Mouse (Mus musculus): ENCODE measurements around the gene Sec11a. TPM values are rescaled to one million over a fixed set of nuclear protein-coding genes. Genes with fewer than 3 reads are reported as not detected.

The Sec11a gene
- polyA plus RNA-seq, 1 experiment, result 93.1 TPM

DNA sequence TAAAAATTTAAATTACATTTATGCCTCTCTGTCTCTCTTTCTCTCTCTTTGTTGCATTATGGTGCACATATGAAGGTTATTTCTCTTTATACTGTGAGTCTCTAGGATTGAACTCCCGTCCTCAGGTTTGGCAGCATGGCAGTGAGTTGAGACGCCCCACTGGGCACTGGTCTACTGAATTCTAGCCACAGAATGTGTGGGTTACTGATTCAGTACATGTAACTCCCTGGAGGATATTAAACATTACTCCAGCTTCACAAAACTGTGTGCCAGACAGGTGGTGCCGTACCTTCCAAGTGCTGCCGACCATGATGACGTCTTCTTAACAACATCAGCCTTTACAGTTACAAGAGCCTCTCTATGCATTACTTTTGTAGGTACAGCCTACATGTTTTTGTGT, 24.5 kb upstream of the Sec11a start:
- H3K4me3 ChIP-seq (ENCODE audit: insufficient read depth, low read depth, low read length), result no peak overlapping the region
- WGBS, result 70% methylated on average over 5 of the region's 5 CpGs

DNA sequence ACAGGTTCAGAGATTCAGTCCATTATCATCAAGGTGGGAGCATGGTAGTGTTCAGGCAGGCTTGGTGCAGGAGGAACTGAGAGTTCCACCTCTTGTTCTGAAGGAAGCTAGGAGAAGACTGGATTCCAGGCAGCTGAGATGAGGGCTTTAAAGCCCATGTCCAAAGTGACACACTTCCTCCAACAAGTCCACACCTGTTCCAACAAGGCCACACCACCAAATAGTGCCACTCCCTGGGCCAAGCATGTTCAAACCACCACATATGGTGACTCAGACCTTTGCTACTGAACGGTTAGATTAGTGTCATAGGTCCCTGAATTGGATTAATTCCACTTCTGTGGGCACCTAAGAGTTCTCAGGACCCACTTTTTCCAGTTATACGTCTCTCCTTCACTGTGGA, 23.8 kb upstream of the Sec11a start:
- TF ChIP-seq CTCF (conservative IDR thresholded peaks at IDR 0.05; ENCODE audit: insufficient read depth, insufficient read length, low read depth, low read length) (no peak), POLR2A (IDR thresholded peaks at IDR 0.05; ENCODE audit: low read depth, low read length) (no peak)
- no peak for DNase-seq
- Histone ChIP-seq H3K36me3 (ENCODE audit: control insufficient read depth, insufficient read depth, low read length) (no peaks in the 10 kb centered on the region), H3K4me3 (ENCODE audit: insufficient read depth, low read depth, low read length) (no peak overlapping the region), H3K4me1 (ENCODE audit: control insufficient read depth, insufficient read depth, low read length) (peaks cover 21% of the 10 kb centered on the region), H3K27me3 (replicated peaks; ENCODE audit: control insufficient read depth, insufficient read depth, low read length) (no peaks in the 10 kb centered on the region), H3K27ac (ENCODE audit: insufficient read depth, low read depth, low read length) (peak overlapping the region; percentile 96)
- 69% methylated on average over 2 of the region's 2 CpGs for WGBS

More for the DNA sequence above, 24.5 kb upstream of the Sec11a start:
- TF ChIP-seq POLR2A (IDR thresholded peaks at IDR 0.05; ENCODE audit: low read depth, low read length) (no peak), CTCF (conservative IDR thresholded peaks at IDR 0.05; ENCODE audit: insufficient read depth, insufficient read length, low read depth, low read length) (no peak)
- DNase-seq, result peak; percentile 67
- peaks cover 21% of the 10 kb centered on the region for H3K4me1 ChIP-seq (ENCODE audit: control insufficient read depth, insufficient read depth, low read length)
- H3K27me3 ChIP-seq (replicated peaks; ENCODE audit: control insufficient read depth, insufficient read depth, low read length), result no peaks in the 10 kb centered on the region
- no peaks in the 10 kb centered on the region for H3K36me3 ChIP-seq (ENCODE audit: control insufficient read depth, insufficient read depth, low read length)
- H3K27ac ChIP-seq (ENCODE audit: insufficient read depth, low read depth, low read length), result peak overlapping the region; percentile 96

DNA sequence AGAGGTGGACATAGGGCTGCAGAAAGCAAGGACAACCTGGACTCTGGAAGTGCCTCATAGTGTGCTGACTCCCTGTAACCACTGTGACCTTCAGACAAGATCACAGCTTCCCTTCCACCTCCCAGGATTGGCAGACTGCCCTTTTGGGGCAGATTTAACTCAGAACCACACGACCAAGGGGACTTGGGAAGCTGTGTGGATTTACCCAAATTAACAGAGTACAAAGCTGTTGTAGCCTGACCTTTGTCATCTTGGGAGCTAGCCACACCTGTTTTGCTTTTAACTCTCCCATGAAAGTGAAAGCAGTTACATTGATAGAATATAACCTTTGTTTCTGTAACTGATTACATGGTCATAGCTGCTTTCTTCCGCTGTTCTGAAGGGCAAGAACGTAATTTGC, 23.3 kb upstream of the Sec11a start:
- Histone ChIP-seq H3K4me3 (ENCODE audit: insufficient read depth, low read depth, low read length) (no peak overlapping the region), H3K27ac (ENCODE audit: insufficient read depth, low read depth, low read length) (peak overlapping the region; percentile 96), H3K4me1 (ENCODE audit: control insufficient read depth, insufficient read depth, low read length) (peaks cover 21% of the 10 kb centered on the region), H3K27me3 (replicated peaks; ENCODE audit: control insufficient read depth, insufficient read depth, low read length) (no peaks in the 10 kb centered on the region), H3K36me3 (ENCODE audit: control insufficient read depth, insufficient read depth, low read length) (no peaks in the 10 kb centered on the region)
- no peak for TF ChIP-seq POLR2A (IDR thresholded peaks at IDR 0.05; ENCODE audit: low read depth, low read length)
- TF ChIP-seq CTCF (conservative IDR thresholded peaks at IDR 0.05; ENCODE audit: insufficient read depth, insufficient read length, low read depth, low read length), result no peak
- WGBS, result 28% methylated on average over 3 of the region's 3 CpGs
- DNase-seq, result peak; percentile 96

DNA sequence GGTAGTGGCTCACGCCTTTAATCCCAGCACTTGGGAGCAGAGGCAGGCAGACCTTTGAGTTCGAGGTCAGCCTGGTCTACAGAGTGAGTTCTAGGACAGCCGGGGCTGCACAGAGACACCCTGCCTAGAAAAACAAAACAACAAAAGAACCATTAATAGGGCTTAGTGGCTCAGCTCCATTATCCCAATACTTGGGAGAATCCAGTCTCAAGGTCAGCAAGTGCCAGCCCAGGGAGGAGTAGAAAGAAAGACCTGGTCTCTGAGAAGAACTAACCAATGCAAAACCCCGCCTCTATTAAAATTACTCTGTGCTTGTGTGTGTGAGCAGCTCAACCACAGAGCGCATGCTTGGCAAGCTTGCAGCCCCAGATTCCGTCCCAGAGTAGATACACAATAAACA, 15.2 kb upstream of the Sec11a start:
- no peaks in the 10 kb centered on the region for H3K4me1 ChIP-seq (ENCODE audit: control insufficient read depth, insufficient read depth, low read length)
- 72% methylated on average over 6 of the region's 6 CpGs for WGBS
- no peak for DNase-seq
- TF ChIP-seq CTCF (conservative IDR thresholded peaks at IDR 0.05; ENCODE audit: insufficient read depth, insufficient read length, low read depth, low read length), result no peak
- no peak for TF ChIP-seq POLR2A (IDR thresholded peaks at IDR 0.05; ENCODE audit: low read depth, low read length)
- no peak overlapping the region for H3K27ac ChIP-seq (ENCODE audit: insufficient read depth, low read depth, low read length)
- H3K36me3 ChIP-seq (ENCODE audit: control insufficient read depth, insufficient read depth, low read length), result no peaks in the 10 kb centered on the region
- no peaks in the 10 kb centered on the region for H3K27me3 ChIP-seq (replicated peaks; ENCODE audit: control insufficient read depth, insufficient read depth, low read length)
- no peak overlapping the region for H3K4me3 ChIP-seq (ENCODE audit: insufficient read depth, low read depth, low read length)

DNA sequence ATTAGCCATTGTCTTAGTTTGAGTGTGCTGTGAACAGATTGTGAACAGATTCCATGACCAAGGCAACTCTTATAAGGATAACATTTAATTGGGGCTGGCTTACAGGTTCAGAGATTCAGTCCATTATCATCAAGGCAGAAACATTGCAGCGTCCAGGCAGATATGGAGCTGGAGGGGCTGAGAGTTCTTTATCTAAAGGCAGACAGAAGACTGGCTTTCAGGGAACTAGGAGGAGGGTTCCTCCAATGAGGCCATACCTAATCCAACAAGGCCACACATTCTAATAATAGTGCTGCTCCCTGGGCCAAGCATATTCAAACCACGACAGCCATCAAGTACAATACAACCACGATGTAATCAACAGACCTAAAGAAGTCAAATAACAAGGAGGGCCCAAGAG, 11.4 kb upstream of the Sec11a start:
- no peak for TF ChIP-seq POLR2A (IDR thresholded peaks at IDR 0.05; ENCODE audit: low read depth, low read length)
- TF ChIP-seq CTCF (conservative IDR thresholded peaks at IDR 0.05; ENCODE audit: insufficient read depth, insufficient read length, low read depth, low read length), result no peak
- Histone ChIP-seq H3K4me1 (ENCODE audit: control insufficient read depth, insufficient read depth, low read length) (peaks cover 6% of the 10 kb centered on the region), H3K27ac (ENCODE audit: insufficient read depth, low read depth, low read length) (no peak overlapping the region), H3K36me3 (ENCODE audit: control insufficient read depth, insufficient read depth, low read length) (no peaks in the 10 kb centered on the region), H3K27me3 (replicated peaks; ENCODE audit: control insufficient read depth, insufficient read depth, low read length) (no peaks in the 10 kb centered on the region), H3K4me3 (ENCODE audit: insufficient read depth, low read depth, low read length) (no peak overlapping the region)
- DNase-seq, result no peak
- 92% methylated on average over 3 of the region's 3 CpGs for WGBS

DNA sequence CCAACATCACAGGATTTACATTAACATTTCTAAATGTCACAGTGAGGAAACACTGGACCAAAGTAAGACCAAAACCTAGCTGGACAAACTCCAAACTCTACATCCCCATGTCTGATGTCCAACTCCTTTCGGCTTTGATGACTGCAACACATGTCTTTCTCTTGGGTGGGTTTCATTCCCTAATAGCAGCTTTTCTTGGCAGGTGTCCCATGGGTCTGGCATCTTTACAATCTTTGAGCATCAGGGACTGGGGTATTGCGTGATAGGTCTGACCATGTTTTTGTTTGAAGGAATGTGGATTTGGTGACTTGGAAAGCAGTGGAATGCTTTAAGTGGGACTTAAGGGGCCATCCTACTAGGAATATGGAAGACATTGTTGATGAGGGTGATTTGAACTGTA, 9.3 kb upstream of the Sec11a start:
- H3K27me3 ChIP-seq (replicated peaks; ENCODE audit: control insufficient read depth, insufficient read depth, low read length), result no peaks in the 10 kb centered on the region
- H3K27ac ChIP-seq (ENCODE audit: insufficient read depth, low read depth, low read length), result no peak overlapping the region
- no peaks in the 10 kb centered on the region for H3K36me3 ChIP-seq (ENCODE audit: control insufficient read depth, insufficient read depth, low read length)
- 90% methylated on average over 2 of the region's 2 CpGs for WGBS
- no peak overlapping the region for H3K4me3 ChIP-seq (ENCODE audit: insufficient read depth, low read depth, low read length)
- no peak for DNase-seq
- TF ChIP-seq CTCF (conservative IDR thresholded peaks at IDR 0.05; ENCODE audit: insufficient read depth, insufficient read length, low read depth, low read length), result no peak
- no peak for TF ChIP-seq POLR2A (IDR thresholded peaks at IDR 0.05; ENCODE audit: low read depth, low read length)
- H3K4me1 ChIP-seq (ENCODE audit: control insufficient read depth, insufficient read depth, low read length), result peaks cover 12% of the 10 kb centered on the region

DNA sequence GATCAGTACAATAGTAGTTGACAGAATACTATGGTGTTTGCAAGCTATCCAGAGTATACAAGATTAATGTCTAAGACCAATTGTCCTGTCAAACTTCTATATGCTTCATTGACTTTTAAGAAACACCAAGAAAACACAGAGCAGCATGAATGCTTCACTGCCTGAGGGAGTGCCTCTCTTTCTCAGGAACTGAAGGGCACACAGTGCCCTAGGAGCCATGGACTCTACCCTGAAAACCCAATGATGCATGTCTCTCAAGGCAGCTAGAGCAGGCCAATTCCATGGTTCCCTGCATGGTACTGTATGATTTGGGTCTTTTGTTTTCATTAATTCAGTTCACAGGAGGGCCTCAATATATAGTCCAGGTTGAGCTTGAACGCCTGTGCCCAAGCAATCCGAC, 6.7 kb upstream of the Sec11a start:
- Histone ChIP-seq H3K27ac (ENCODE audit: insufficient read depth, low read depth, low read length) (peak overlapping the region; percentile 98), H3K4me1 (ENCODE audit: control insufficient read depth, insufficient read depth, low read length) (peaks cover 17% of the 10 kb centered on the region), H3K4me3 (ENCODE audit: insufficient read depth, low read depth, low read length) (no peak overlapping the region), H3K36me3 (ENCODE audit: control insufficient read depth, insufficient read depth, low read length) (no peaks in the 10 kb centered on the region), H3K27me3 (replicated peaks; ENCODE audit: control insufficient read depth, insufficient read depth, low read length) (no peaks in the 10 kb centered on the region)
- WGBS, result 38% methylated on average over 2 of the region's 2 CpGs
- DNase-seq, result peak; percentile 88
- TF ChIP-seq POLR2A (IDR thresholded peaks at IDR 0.05; ENCODE audit: low read depth, low read length) (no peak), CTCF (conservative IDR thresholded peaks at IDR 0.05; ENCODE audit: insufficient read depth, insufficient read length, low read depth, low read length) (no peak)
